Mouse (Mus musculus) layer of hippocampus, postnatal 36 days (tissue): ENCODE data around the gene Vmn1r167. TPM values are rescaled to one million over a fixed set of nuclear protein-coding genes. Genes with fewer than 3 reads are reported as not detected.
"Not testable (repeated sequence)": the region's sequence is repeated elsewhere in the genome, so short reads cannot be mapped to it uniquely, and the experiment has no call there.

Experiments used
- DNase-seq, 2 experiments: peaks; one replicate each; pipeline ENCODE4 v3.0.0; 2022
- total RNA-seq, 2 experiments: library from RNA; stranded (reverse); gene quantifications; 2 replicates each; pipeline ENCODE4 v1.2.3; 2021

Gene Vmn1r167
- not detected for total RNA-seq

DNA sequence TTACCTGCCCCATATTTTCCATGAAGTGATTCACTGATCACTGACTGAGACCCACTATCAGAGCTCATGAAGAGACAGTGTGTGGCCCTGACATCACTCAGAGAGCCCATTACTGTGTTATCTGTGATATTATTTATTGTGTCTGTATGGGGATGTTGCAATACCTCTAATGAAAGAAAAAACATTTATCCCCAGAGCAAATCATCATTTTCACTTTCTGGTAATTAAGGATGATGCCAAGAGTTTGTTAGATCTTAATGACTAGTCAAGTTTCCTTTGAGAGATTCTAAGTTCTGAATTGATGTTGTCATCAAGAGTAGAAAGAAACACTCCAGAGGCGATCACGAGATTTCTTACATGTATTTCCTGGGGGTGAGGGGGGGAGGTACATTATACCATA lies at the start of gene Vmn1r167:
TSS of gene Vmn1r167 (minus strand) at position 101 of the 400 bp plus-strand sequence.
- DNase-seq, result not testable (repeated sequence)

DNA sequence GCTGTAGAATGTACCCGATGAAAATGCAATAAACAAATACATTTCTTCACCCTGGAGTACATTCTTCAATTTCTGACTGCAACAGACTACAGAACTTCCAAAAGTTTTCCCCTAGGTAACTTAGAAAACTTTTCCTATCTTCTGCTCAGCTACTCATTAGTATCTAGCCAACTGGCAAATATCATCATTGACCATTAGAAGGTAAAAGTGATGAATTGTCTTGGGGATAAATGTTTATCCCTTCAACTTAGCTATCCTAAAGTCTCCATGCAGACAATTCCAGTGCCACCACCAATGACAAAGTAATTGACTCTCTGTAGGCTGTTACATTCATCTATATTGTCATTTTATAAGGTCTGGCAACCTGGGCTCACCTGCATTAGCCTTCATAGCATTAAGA lies 32.4 kb upstream of the Vmn1r167 start, which contains the start of gene Vmn1r168:
TSS of gene Vmn1r168 (plus strand) at position 301 of the 400 bp plus-strand sequence.
- DNase-seq, result not testable (repeated sequence)

GRCm38 (mm10) chr7:23472886-23473285 lies 34.1 kb downstream of the Vmn1r167 start:
- DNase-seq, result not testable (repeated sequence)

DNA sequence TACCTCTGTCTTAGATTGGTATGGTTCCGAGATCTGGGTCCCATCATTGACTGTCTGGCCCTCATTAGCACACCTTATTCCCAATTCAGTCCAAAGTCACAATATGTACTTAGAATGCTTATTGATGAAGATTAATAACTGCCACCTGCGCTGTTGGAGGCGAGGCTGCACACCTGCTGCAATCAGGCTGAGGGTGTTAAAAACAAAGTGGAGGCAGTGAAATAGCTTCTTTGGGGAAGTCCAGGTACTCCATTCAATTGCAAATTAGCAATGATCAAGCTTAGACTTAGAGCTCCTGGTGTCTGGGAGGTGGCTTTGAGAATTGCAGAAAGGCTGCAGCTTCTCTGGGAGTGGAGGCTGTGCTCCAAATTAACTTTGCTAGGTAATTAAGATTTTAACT lies 36.2 kb downstream of the Vmn1r167 start:
- DNase-seq, result not testable (repeated sequence)

- DNase-seq, result not testable (repeated sequence)
Measured at GRCm38 (mm10) chr7:23470201-23470600, 36.8 kb downstream of the Vmn1r167 start.

Other genes starting within 250 kb of the Vmn1r167 start
- not detected for gene Gm6902, start 228.3 kb downstream of the Vmn1r167 start, total RNA-seq
- gene Nlrp4e, start 206.0 kb downstream of the Vmn1r167 start, total RNA-seq, result not detected
- under 1 TPM in 1 of 2 experiments, not detected in 1; 0.22 TPM for gene Nlrp5, start 121.3 kb downstream of the Vmn1r167 start, total RNA-seq
- gene Vmn1r168, start 32.5 kb upstream of the Vmn1r167 start, total RNA-seq, result not detected
- gene Vmn1r169, start 68.3 kb upstream of the Vmn1r167 start, total RNA-seq, result not detected
- not detected for gene Vmn1r170, start 99.0 kb upstream of the Vmn1r167 start, total RNA-seq
- not detected for gene Vmn1r171, start 123.5 kb upstream of the Vmn1r167 start, total RNA-seq
- gene Vmn1r172, start 151.1 kb upstream of the Vmn1r167 start, total RNA-seq, result not detected
- not detected for gene Vmn1r173, start 193.5 kb upstream of the Vmn1r167 start, total RNA-seq
- gene Vmn1r174, start 245.1 kb upstream of the Vmn1r167 start, total RNA-seq, result not detected